Mouse (Mus musculus): ENCODE measurements around the gene Zscan26. TPM values are rescaled to one million over a fixed set of nuclear protein-coding genes. Genes with fewer than 3 reads are reported as not detected.

Zscan26 gene
- polyA plus RNA-seq, 1 experiment from 2014 or later: 17.3 TPM

- WGBS: 93% methylated on average over 6 of the region's 6 CpGs
- Histone ChIP-seq H3K9me3 (ENCODE audit: control insufficient read depth, low read length) (no peaks in the 10 kb centered on the region), H3K9ac (ENCODE audit: low read length) (no peak overlapping the region), H3K27me3 (ENCODE audit: control insufficient read depth, insufficient read depth, low read length) (no peaks in the 10 kb centered on the region), H3K27ac (replicated peaks) (no peak overlapping the region), H3K36me3 (ENCODE audit: control insufficient read depth, insufficient read depth, low read length) (peaks cover 35% of the 10 kb centered on the region), H3K4me2 (replicated peaks; ENCODE audit: low read depth) (no peak overlapping the region), H3K4me3 (ENCODE audit: low read depth, low read length) (no peak overlapping the region), H3K4me1 (replicated peaks; ENCODE audit: control insufficient read depth, insufficient read depth) (no peaks in the 10 kb centered on the region)
- no peak for ATAC-seq (ENCODE audit: low FRiP score, low TSS enrichment)
- TF ChIP-seq CTCF (IDR thresholded peaks at IDR 0.05; ENCODE audit: low read depth) (no peak), EP300 (optimal IDR thresholded peaks at IDR 0.05) (no peak)
- no peak for DNase-seq (ENCODE audit: low spot score)
These were observed 57.9 kb downstream of the Zscan26 start for GRCm38 (mm10) chr13:21395623-21396022.

- H3K4me1 ChIP-seq (replicated peaks; ENCODE audit: control insufficient read depth, insufficient read depth): no peaks in the 10 kb centered on the region
- H3K9ac ChIP-seq (ENCODE audit: low read length): no peak overlapping the region
- H3K36me3 ChIP-seq (ENCODE audit: control insufficient read depth, insufficient read depth, low read length): peaks cover 39% of the 10 kb centered on the region
- 91% methylated on average over 1 of the region's 1 CpGs for WGBS
- H3K4me2 ChIP-seq (replicated peaks; ENCODE audit: low read depth): no peak overlapping the region
- no peak overlapping the region for H3K4me3 ChIP-seq (ENCODE audit: low read depth, low read length)
- DNase-seq (ENCODE audit: low spot score) (no peak), ATAC-seq (ENCODE audit: low FRiP score, low TSS enrichment) (no peak)
- no peaks in the 10 kb centered on the region for H3K27me3 ChIP-seq (ENCODE audit: control insufficient read depth, insufficient read depth, low read length)
- H3K27ac ChIP-seq (replicated peaks): no peak overlapping the region
- H3K9me3 ChIP-seq (ENCODE audit: control insufficient read depth, low read length): no peaks in the 10 kb centered on the region
- TF ChIP-seq CTCF (IDR thresholded peaks at IDR 0.05; ENCODE audit: low read depth) (no peak), EP300 (optimal IDR thresholded peaks at IDR 0.05) (no peak)
These were observed 58.3 kb downstream of the Zscan26 start for GRCm38 (mm10) chr13:21395211-21395610.

MicroRNAs encoded within 50 kb of the gene (microRNA counts, 519-probe panel; counts per million panel counts)
- microRNA mmu-miR-1896: not detected

Small RNA genes lying within 50 kb of the gene (microRNA-seq; reads per million reads assigned to microRNA genes)
- gene Mir1896 (not detected), gene Mir6942 (not detected)

Other genes starting within 250 kb of the Zscan26 start
- gene Gpx5, start 161.0 kb downstream of the Zscan26 start, polyA plus RNA-seq (2015; fragmentation: Nextera tagmentation; extraction: Ambion mirVana): 0.06 TPM in 1 of 2 replicates, not detected in the other
- 0.07 TPM in 1 of 2 replicates, not detected in the other for gene Gpx6, start 141.6 kb downstream of the Zscan26 start, polyA plus RNA-seq (2015; fragmentation: Nextera tagmentation; extraction: Ambion mirVana)
- gene Olfr1367, start 106.8 kb downstream of the Zscan26 start, polyA plus RNA-seq (2015; fragmentation: Nextera tagmentation; extraction: Ambion mirVana): not detected in 2 replicates
- 4.3 and 4.6 TPM in 2 replicates for gene Zscan12, start 90.9 kb downstream of the Zscan26 start, polyA plus RNA-seq (2015; fragmentation: Nextera tagmentation; extraction: Ambion mirVana)
- gene Zkscan3, start 51.0 kb downstream of the Zscan26 start, polyA plus RNA-seq (2015; fragmentation: Nextera tagmentation; extraction: Ambion mirVana): 32.9 and 36.4 TPM in 2 replicates
- 0.75 and 0.90 TPM in 2 replicates for gene Pgbd1, start 12.7 kb downstream of the Zscan26 start, polyA plus RNA-seq (2015; fragmentation: Nextera tagmentation; extraction: Ambion mirVana)
- gene Nkapl, start 14.8 kb upstream of the Zscan26 start, polyA plus RNA-seq (2015; fragmentation: Nextera tagmentation; extraction: Ambion mirVana): 2.4 and 2.7 TPM in 2 replicates
- gene Zkscan4, start 25.2 kb upstream of the Zscan26 start, polyA plus RNA-seq (2015; fragmentation: Nextera tagmentation; extraction: Ambion mirVana): 1.7 and 2.4 TPM in 2 replicates
- not detected in 2 replicates for gene Gm10065, start 25.7 kb upstream of the Zscan26 start, polyA plus RNA-seq (2015; fragmentation: Nextera tagmentation; extraction: Ambion mirVana)
- 0.28 and 0.33 TPM in 2 replicates for gene AK157302, start 41.5 kb upstream of the Zscan26 start, polyA plus RNA-seq (2015; fragmentation: Nextera tagmentation; extraction: Ambion mirVana)
- gene Gm11273, start 47.7 kb upstream of the Zscan26 start, polyA plus RNA-seq (2015; fragmentation: Nextera tagmentation; extraction: Ambion mirVana): 12.3 and 12.9 TPM in 2 replicates
- 1.6 and 2.4 TPM in 2 replicates for gene Zkscan8, start 77.4 kb upstream of the Zscan26 start, polyA plus RNA-seq (2015; fragmentation: Nextera tagmentation; extraction: Ambion mirVana)
- 0.07 TPM in 2 replicates for gene Olfr1366, start 89.1 kb upstream of the Zscan26 start, polyA plus RNA-seq (2015; fragmentation: Nextera tagmentation; extraction: Ambion mirVana)
- 0.04 TPM in 1 of 2 replicates, not detected in the other for gene Olfr1535, start 106.2 kb upstream of the Zscan26 start, polyA plus RNA-seq (2015; fragmentation: Nextera tagmentation; extraction: Ambion mirVana)
- gene Olfr1364, start 128.0 kb upstream of the Zscan26 start, polyA plus RNA-seq (2015; fragmentation: Nextera tagmentation; extraction: Ambion mirVana): not detected in 2 replicates
- gene Olfr1362, start 160.3 kb upstream of the Zscan26 start, polyA plus RNA-seq (2015; fragmentation: Nextera tagmentation; extraction: Ambion mirVana): not detected in 2 replicates
- gene Olfr11, start 188.8 kb upstream of the Zscan26 start, polyA plus RNA-seq (2015; fragmentation: Nextera tagmentation; extraction: Ambion mirVana): not detected in 2 replicates
- not detected in 2 replicates for gene Olfr1361, start 209.7 kb upstream of the Zscan26 start, polyA plus RNA-seq (2015; fragmentation: Nextera tagmentation; extraction: Ambion mirVana)
- not detected in 2 replicates for gene Olfr1360, start 223.7 kb upstream of the Zscan26 start, polyA plus RNA-seq (2015; fragmentation: Nextera tagmentation; extraction: Ambion mirVana)
- not detected in 2 replicates for gene Olfr1359, start 244.4 kb upstream of the Zscan26 start, polyA plus RNA-seq (2015; fragmentation: Nextera tagmentation; extraction: Ambion mirVana)